Mouse (Mus musculus) lung, postnatal 0 days (tissue): ENCODE measurements around the gene Ust.

ENCODE experiments used
- CTCF ChIP-seq: IDR thresholded peaks from 2 replicates; pipeline ENCODE4 v1.5.1; 2016; ENCODE audit warnings: antibody characterized with exemption, mild to moderate bottlenecking
- EP300 ChIP-seq: IDR thresholded peaks from 2 replicates; pipeline ENCODE4 v1.6.1; 2016; ENCODE audit warnings: antibody characterized with exemption, mild to moderate bottlenecking, control low read depth

DNA sequence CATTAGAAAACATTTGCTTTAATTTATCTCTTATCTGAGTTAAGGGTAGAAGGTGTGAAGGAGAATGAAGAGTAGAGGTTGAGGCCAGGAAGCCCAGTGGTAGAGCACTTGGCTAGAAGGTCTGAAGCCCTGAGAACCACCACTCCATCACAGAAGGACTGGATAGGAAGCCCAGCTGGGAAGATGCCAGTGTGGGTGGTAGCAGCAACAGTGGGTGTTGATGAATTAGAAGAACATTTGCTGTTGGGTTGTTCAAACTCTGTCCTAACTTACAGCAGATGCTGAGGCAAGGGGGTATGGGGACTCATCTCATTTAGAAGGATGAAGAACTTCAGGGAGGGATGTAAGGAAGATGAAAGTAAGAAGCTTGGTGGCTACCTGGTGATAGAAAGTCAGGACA, 197.9 kb downstream of the Ust start:
- TF ChIP-seq CTCF, result no peak
- TF ChIP-seq EP300, result no peak
